In genomic region chr13:45514115-45514514, GRCm38 (mm10) we compare ENCODE assay signal across 14 mouse cellular contexts. TPM values are rescaled to one million over a fixed set of nuclear protein-coding genes. Genes with fewer than 3 reads are reported as not detected.
DNase-seq lines count a peak whose midpoint lies in the region; ATAC-seq and TF ChIP-seq lines count a peak whose summit lies in the region.
"Had no signal": no experiment of that assay in that cellular context is flagged by ENCODE, and none has a peak within 500 bp of the region (broad histone marks: within the 10 kb centered on the region; RNA-seq: fewer than 3 reads in every experiment).

No protein-coding gene starts in this region.

- TF ChIP-seq EP300 in liver, embryonic 14.5 days (IDR thresholded peaks at IDR 0.05; ENCODE audit: low read depth) = peak; percentile 34; the same call in 1 of the 2 replicates

- peak overlapping the region; percentile 89; the same call in 1 of the 2 replicates for H3K4me2 ChIP-seq in heart, embryonic 11.5 days
- H3K4me2 ChIP-seq in liver, embryonic 14.5 days (ENCODE audit: low read depth) = peak overlapping the region; percentile 85
- H3K4me2 ChIP-seq in midbrain, embryonic 14.5 days (ENCODE audit: low read length) = no peak overlapping the region
- H3K4me2 ChIP-seq: forebrain, embryonic 15.5 days; limb, embryonic 12.5 days; lung, embryonic 15.5 days; midbrain, embryonic 13.5 days had no signal

- peaks cover 64% of the 10 kb centered on the region for H3K4me1 ChIP-seq in heart, embryonic 11.5 days (ENCODE audit: control insufficient read depth, insufficient read depth, low read length)
- peaks cover 75 to 79% of the 10 kb centered on the region in 2 experiments for H3K4me1 ChIP-seq in liver, embryonic 14.5 days (replicated peaks; ENCODE audit: control insufficient read depth in 2 of 2, insufficient read depth in 2 of 2, low read length in 1 of 2)
- H3K4me1 ChIP-seq in midbrain, embryonic 14.5 days (ENCODE audit: control insufficient read depth, insufficient read depth, low read length) = peaks cover 13% of the 10 kb centered on the region

- H3K27ac ChIP-seq in heart, embryonic 11.5 days (ENCODE audit: low read depth, low read length) = peak overlapping the region; percentile 13
- peak overlapping the region; percentile 95 for H3K27ac ChIP-seq in liver, embryonic 14.5 days
- H3K27ac ChIP-seq in midbrain, embryonic 14.5 days (replicated peaks; ENCODE audit: low read depth, low read length) = no peak overlapping the region
- H3K27ac ChIP-seq: forebrain, embryonic 15.5 days; hindbrain, postnatal 0 days; limb, embryonic 12.5 days; lung, embryonic 15.5 days; macrophage; midbrain, embryonic 13.5 days had no signal

- H3K9ac ChIP-seq in heart, embryonic 11.5 days (ENCODE audit: low read depth, low read length) = no peak overlapping the region
- peak overlapping the region; percentile 95 for H3K9ac ChIP-seq in liver, embryonic 14.5 days (replicated peaks)
- H3K9ac ChIP-seq in midbrain, embryonic 14.5 days (replicated peaks; ENCODE audit: low read length) = no peak overlapping the region
- H3K9ac ChIP-seq: forebrain, embryonic 15.5 days; limb, embryonic 12.5 days; lung, embryonic 15.5 days; midbrain, embryonic 13.5 days had no signal

- no peak for TF ChIP-seq CTCF in liver, embryonic 14.5 days (IDR thresholded peaks at IDR 0.05; ENCODE audit: low read depth)

- no peak overlapping the region for H3K4me3 ChIP-seq in heart, embryonic 11.5 days (ENCODE audit: low read depth, low read length)
- peak overlapping the region; percentile 45 to 70 for H3K4me3 ChIP-seq in liver, embryonic 14.5 days (ENCODE audit: insufficient read depth in 1 of 2, low read depth in 2 of 2, low read length in 2 of 2)
- no peak overlapping the region for H3K4me3 ChIP-seq in midbrain, embryonic 14.5 days (replicated peaks; ENCODE audit: low read depth, low read length)
- H3K4me3 ChIP-seq: forebrain, embryonic 15.5 days; limb, embryonic 12.5 days; lung, embryonic 15.5 days; midbrain, embryonic 13.5 days had no signal

- DNase-seq in heart, adult 18-20 months = no peak
- DNase-seq in 416B (ENCODE audit: low read depth) (peak; percentile 12), MEL-GATA-1-ER (ENCODE audit: extremely low read depth, low read depth) (peak; percentile 55)
- no peak for DNase-seq in liver, embryonic 14.5 days (ENCODE audit: low read depth in 3 of 3, low spot score in 3 of 3)
- no peak for DNase-seq in frontal cortex, adult 2 months (ENCODE audit: extremely low spot score in 1 of 2, low spot score in 1 of 2)
- DNase-seq in midbrain, embryonic 14.5 days = no peak
- DNase-seq: thymus, adult 18-20 months had no signal

- H3K36me3 ChIP-seq in heart, embryonic 11.5 days (ENCODE audit: control insufficient read depth, insufficient read depth, low read length) = no peaks in the 10 kb centered on the region
- H3K36me3 ChIP-seq in liver, embryonic 14.5 days (replicated peaks; ENCODE audit: control insufficient read depth, insufficient read depth, low read depth) = peaks cover 68% of the 10 kb centered on the region
- H3K36me3 ChIP-seq in midbrain, embryonic 14.5 days (ENCODE audit: control insufficient read depth, insufficient read depth, low read length) = no peaks in the 10 kb centered on the region
- H3K36me3 ChIP-seq: forebrain, embryonic 15.5 days; limb, embryonic 12.5 days; lung, embryonic 15.5 days; midbrain, embryonic 13.5 days had no signal

- H3K9me3 ChIP-seq in heart, embryonic 11.5 days (replicated peaks; ENCODE audit: control insufficient read depth, low read length) = no peaks in the 10 kb centered on the region
- H3K9me3 ChIP-seq in liver, embryonic 14.5 days (ENCODE audit: control insufficient read depth, low read length) = no peaks in the 10 kb centered on the region
- no peaks in the 10 kb centered on the region for H3K9me3 ChIP-seq in midbrain, embryonic 14.5 days (ENCODE audit: control insufficient read depth, low read length)
- H3K9me3 ChIP-seq: forebrain, embryonic 15.5 days; limb, embryonic 12.5 days; lung, embryonic 15.5 days; midbrain, embryonic 13.5 days had no signal

- no peaks in the 10 kb centered on the region for H3K27me3 ChIP-seq in heart, embryonic 11.5 days (ENCODE audit: control insufficient read depth, insufficient read depth, low read length)
- H3K27me3 ChIP-seq in liver, embryonic 14.5 days (ENCODE audit: control insufficient read depth, insufficient read depth, low read length) = no peaks in the 10 kb centered on the region
- H3K27me3 ChIP-seq in midbrain, embryonic 14.5 days (ENCODE audit: control insufficient read depth, insufficient read depth, low read length) = no peaks in the 10 kb centered on the region
- H3K27me3 ChIP-seq: forebrain, embryonic 15.5 days; lung, embryonic 15.5 days had no signal

- no peak for ATAC-seq in heart, embryonic 11.5 days (replicated peaks; ENCODE audit: insufficient number of reproducible peaks, low FRiP score, low TSS enrichment)
- peak; percentile 18; the same call in 1 of the 2 replicates for ATAC-seq in liver, embryonic 14.5 days (ENCODE audit: insufficient read depth)
- ATAC-seq in midbrain, embryonic 14.5 days (ENCODE audit: low FRiP score, low TSS enrichment) = no peak
- ATAC-seq: forebrain, embryonic 15.5 days; hindbrain, postnatal 0 days; midbrain, embryonic 13.5 days had no signal

- 75% methylated on average over 5 of the region's 5 CpGs for WGBS in heart, embryonic 11.5 days (ENCODE audit: insufficient replicate concordance)
- WGBS in liver, embryonic 14.5 days (ENCODE audit: insufficient replicate concordance) = 20% methylated on average over 5 of the region's 5 CpGs
- 95% methylated on average over 5 of the region's 5 CpGs for WGBS in midbrain, embryonic 14.5 days

RNA-seq across cellular contexts. Expression of gene Gmpr, which starts 6.9 kb away (rescaled TPM):
- 176 and 191 TPM in 2 replicates for polyA plus RNA-seq in heart, embryonic 11.5 days (2014; fragmentation: Nextera tagmentation; extraction: Ambion mirVana)
- total RNA-seq in heart, adult 18-20 months (2021) = 100 to 1,000 TPM; 149 to 156 TPM
- 116 and 155 TPM in 2 replicates for polyA plus RNA-seq in liver, embryonic 14.5 days (2012; rRNA removed)
- 295 and 311 TPM in 2 replicates for polyA plus RNA-seq in liver, embryonic 14.5 days (2014; fragmentation: Nextera tagmentation; extraction: Ambion mirVana)
- polyA plus RNA-seq in frontal cortex, adult 2 months (2012; rRNA removed) = 63.8 and 66.3 TPM in 2 replicates
- 26.1 and 27.0 TPM in 2 replicates for polyA plus RNA-seq in midbrain, embryonic 14.5 days (2014; fragmentation: Nextera tagmentation; extraction: Ambion mirVana)

Comparison
In these comparisons a context has a peak if more than half of its experiments do, and no peak if none do; other contexts are left out.
1. H3K4me3 ChIP-seq: peak in liver, embryonic 14.5 days (2 of 2); none in heart, embryonic 11.5 days (single experiment) and midbrain, embryonic 14.5 days (single experiment).
2. DNase-seq: peak in 416B (single experiment) and MEL-GATA-1-ER (single experiment); none in heart, adult 18-20 months (0 of 2), liver, embryonic 14.5 days (0 of 3), frontal cortex, adult 2 months (0 of 2) and midbrain, embryonic 14.5 days (single experiment).